Mouse (Mus musculus) kidney, postnatal 0 days (tissue): ENCODE results near the gene Mllt3. TPM values are rescaled to one million over a fixed set of nuclear protein-coding genes. Genes with fewer than 3 reads are reported as not detected.

Source experiments
- ATAC-seq: fragments of 200-750 bp; cut with Nextera tagmentation; replicated peaks from 2 replicates; pipeline ENCODE4 v1.8.0; 2017; ENCODE audit warnings: low read depth, moderate number of reproducible peaks, moderate TSS enrichment, moderate library complexity; ENCODE audit not compliant: low FRiP score
- DNase-seq: peaks from one replicate; pipeline ENCODE4 v3.0.0-alpha.2; 2016; ENCODE audit warnings: low spot score
- H3K27ac ChIP-seq: fragments of 300-500 bp; sonication (generic); 2 replicates; pipeline ENCODE4 v1.5.1; 2014; ENCODE audit warnings: mild to moderate bottlenecking
- H3K27me3 ChIP-seq: fragments of 300-500 bp; sonication (generic); 2 replicates; pipeline ENCODE4 v1.6.1; 2014; ENCODE audit warnings: low read length, mixed read lengths; ENCODE audit not compliant: insufficient read depth
- H3K36me3 ChIP-seq: fragments of 300-500 bp; sonication (generic); 2 replicates; pipeline ENCODE4 v1.6.1; 2014; ENCODE audit warnings: low read length, mixed read lengths; ENCODE audit not compliant: insufficient read depth
- H3K4me1 ChIP-seq: fragments of 300-500 bp; sonication (generic); replicated peaks from 2 replicates; pipeline ENCODE4 v1.6.1; 2014; ENCODE audit warnings: antibody characterized with exemption, low read length, mixed read lengths; ENCODE audit not compliant: insufficient read depth
- H3K4me2 ChIP-seq: fragments of 300-500 bp; sonication (generic); 2 replicates; pipeline ENCODE4 v1.6.1; 2014; ENCODE audit warnings: mild to moderate bottlenecking, low read length, moderate library complexity, mixed read lengths
- H3K4me3 ChIP-seq: fragments of 300-500 bp; sonication (generic); replicated peaks from 2 replicates; pipeline ENCODE4 v1.5.1; 2014; ENCODE audit warnings: low read depth, low read length
- H3K9ac ChIP-seq: fragments of 300-500 bp; sonication (generic); 2 replicates; pipeline ENCODE4 v1.6.1; 2014; ENCODE audit warnings: low read depth, low read length
- H3K9me3 ChIP-seq: fragments of 300-500 bp; sonication (generic); replicated peaks from 2 replicates; pipeline ENCODE4 v1.6.1; 2016; ENCODE audit warnings: low read length, inconsistent platforms, mixed read lengths
- CTCF ChIP-seq: IDR thresholded peaks from 2 replicates; pipeline ENCODE4 v1.5.1; 2016; ENCODE audit warnings: antibody characterized with exemption, low read depth, mild to moderate bottlenecking, moderate library complexity
- WGBS: fragments of 180-500 bp; shearing (Covaris S2); extraction: QIAGEN DNeasy Blood & Tissue Kit; methylation state at CpG from one replicate; pipeline ENCODE4 v1.1.7; 2014; 5-methylcytosine and 5-hydroxymethylcytosine counted together
- polyA plus RNA-seq: library from polyadenylated mRNA; unstranded; fragments of >200 nt; fragmentation: Nextera tagmentation; extraction: Ambion mirVana; gene quantifications from 2 replicates; pipeline ENCODE4 v1.2.1, GENCODE M21; 2015

Gene Mllt3
- polyA plus RNA-seq: 28.7 and 28.9 TPM in 2 replicates

DNA sequence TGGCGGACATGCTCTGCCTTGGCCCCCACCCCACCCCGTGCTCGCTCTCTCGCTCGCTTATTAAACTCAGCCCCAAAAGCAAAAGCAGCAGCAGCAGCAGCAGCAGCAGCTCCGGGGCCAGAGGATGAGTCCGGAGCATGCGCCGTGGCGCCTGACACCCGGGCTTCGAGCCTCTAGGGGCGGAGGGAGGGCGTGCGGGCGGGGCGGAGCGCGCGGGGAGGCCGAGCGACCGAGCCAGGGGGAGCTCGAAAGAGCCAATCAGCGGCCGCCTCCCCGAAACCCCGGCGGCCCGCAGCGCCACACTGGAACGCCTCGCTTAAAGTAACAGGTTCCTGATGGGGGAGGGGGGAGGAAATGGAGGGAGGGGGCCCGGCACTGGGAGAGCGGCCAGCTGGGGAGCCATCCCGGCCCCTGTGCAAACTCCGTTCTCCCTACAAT lies at the start of gene Mllt3:
Mllt3 (minus strand) TSS at position 149 of the 438 bp plus-strand sequence.
- DNase-seq: peak; percentile 97
- H3K27me3 ChIP-seq: no peaks in the 10 kb centered on the region
- no peaks in the 10 kb centered on the region for H3K36me3 ChIP-seq
- peak within 1 kb of the TSS; percentile 87 for H3K27ac ChIP-seq
- peak; percentile 93 for ATAC-seq
- peak within 1 kb of the TSS; percentile 69 for H3K9ac ChIP-seq
- TF ChIP-seq CTCF: peak; percentile 37
- peak within 1 kb of the TSS; percentile 83 for H3K4me3 ChIP-seq
- no peaks in the 10 kb centered on the region for H3K4me1 ChIP-seq
- H3K9me3 ChIP-seq: no peaks in the 10 kb centered on the region
- WGBS: under 1% methylated on average over 35 of the region's 37 CpGs
- peak within 1 kb of the TSS; percentile 91 for H3K4me2 ChIP-seq

DNA sequence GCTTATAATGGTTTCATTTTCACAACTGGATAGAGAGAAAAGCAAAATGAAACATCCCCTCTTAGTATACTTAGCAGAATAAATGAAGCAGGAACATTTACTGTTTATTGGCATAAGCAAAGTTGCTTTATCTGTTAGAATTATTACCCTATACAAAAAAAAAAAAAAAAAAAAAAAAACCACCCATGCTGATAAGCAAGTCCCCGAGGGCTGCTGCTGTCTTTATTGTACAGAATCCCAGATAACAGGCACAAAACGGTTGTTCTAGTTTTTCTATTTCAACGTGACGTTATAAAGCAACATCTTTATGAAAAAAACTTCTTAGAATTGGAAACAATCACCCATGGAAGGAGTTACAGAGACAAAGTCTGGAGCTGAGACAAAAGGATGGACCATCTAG lies 49.2 kb upstream of the Mllt3 start:
- no peaks in the 10 kb centered on the region for H3K4me1 ChIP-seq
- no peak for DNase-seq
- no peaks in the 10 kb centered on the region for H3K36me3 ChIP-seq
- no peaks in the 10 kb centered on the region for H3K27me3 ChIP-seq
- TF ChIP-seq CTCF: no peak
- H3K4me3 ChIP-seq: no peak overlapping the region
- H3K9me3 ChIP-seq: no peaks in the 10 kb centered on the region
- no peak overlapping the region for H3K4me2 ChIP-seq
- ATAC-seq: no peak
- no peak overlapping the region for H3K27ac ChIP-seq
- no peak overlapping the region for H3K9ac ChIP-seq
- 77% methylated on average over 4 of the region's 4 CpGs for WGBS

DNA sequence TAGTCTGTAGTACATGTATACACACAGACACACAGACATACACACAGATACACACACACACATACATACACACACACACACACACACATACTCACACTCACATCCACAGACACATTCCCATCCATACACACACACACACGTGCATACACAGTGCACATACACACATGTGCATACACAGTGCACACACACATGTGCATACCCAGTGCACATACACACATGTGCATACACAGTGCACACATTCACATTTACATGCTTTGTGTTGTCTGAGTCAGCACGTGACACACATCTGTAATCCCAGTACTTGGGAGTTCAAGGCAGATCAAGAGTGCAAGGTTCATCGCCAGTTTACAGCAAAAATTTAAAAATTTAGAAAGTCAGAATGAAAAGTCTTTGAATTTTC lies 48.7 kb upstream of the Mllt3 start:
- H3K4me1 ChIP-seq: no peaks in the 10 kb centered on the region
- H3K27ac ChIP-seq: no peak overlapping the region
- DNase-seq (no peak), ATAC-seq (no peak)
- TF ChIP-seq CTCF: no peak
- no peak overlapping the region for H3K9ac ChIP-seq
- no peak overlapping the region for H3K4me2 ChIP-seq
- H3K9me3 ChIP-seq: no peaks in the 10 kb centered on the region
- H3K4me3 ChIP-seq: no peak overlapping the region
- H3K27me3 ChIP-seq: no peaks in the 10 kb centered on the region
- 89% methylated on average over 3 of the region's 3 CpGs for WGBS
- no peaks in the 10 kb centered on the region for H3K36me3 ChIP-seq

DNA sequence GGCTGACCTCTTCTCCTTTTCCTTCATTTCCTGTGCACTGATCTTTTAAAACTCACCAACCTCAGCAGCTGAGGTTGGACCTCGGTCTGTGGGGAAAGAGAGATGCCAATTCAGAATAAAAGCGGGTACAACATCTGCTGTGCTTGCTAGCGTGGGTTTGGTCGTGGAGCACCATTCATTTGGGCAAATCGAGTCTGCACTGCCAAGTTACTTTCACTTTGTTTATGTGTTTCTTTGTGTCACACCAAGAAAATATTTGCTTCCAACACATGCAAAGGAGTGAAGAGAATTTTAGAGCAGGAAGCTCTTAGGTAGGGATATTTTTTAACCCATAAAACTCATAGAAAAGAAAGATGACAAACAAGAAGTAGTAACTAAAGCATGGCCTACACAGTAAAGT lies 48.3 kb upstream of the Mllt3 start:
- Histone ChIP-seq H3K27me3 (no peaks in the 10 kb centered on the region), H3K27ac (no peak overlapping the region), H3K36me3 (no peaks in the 10 kb centered on the region), H3K4me3 (no peak overlapping the region), H3K4me1 (no peaks in the 10 kb centered on the region), H3K9me3 (no peaks in the 10 kb centered on the region), H3K9ac (no peak overlapping the region), H3K4me2 (no peak overlapping the region)
- 62% methylated on average over 5 of the region's 5 CpGs for WGBS
- ATAC-seq: no peak
- no peak for TF ChIP-seq CTCF
- no peak for DNase-seq

DNA sequence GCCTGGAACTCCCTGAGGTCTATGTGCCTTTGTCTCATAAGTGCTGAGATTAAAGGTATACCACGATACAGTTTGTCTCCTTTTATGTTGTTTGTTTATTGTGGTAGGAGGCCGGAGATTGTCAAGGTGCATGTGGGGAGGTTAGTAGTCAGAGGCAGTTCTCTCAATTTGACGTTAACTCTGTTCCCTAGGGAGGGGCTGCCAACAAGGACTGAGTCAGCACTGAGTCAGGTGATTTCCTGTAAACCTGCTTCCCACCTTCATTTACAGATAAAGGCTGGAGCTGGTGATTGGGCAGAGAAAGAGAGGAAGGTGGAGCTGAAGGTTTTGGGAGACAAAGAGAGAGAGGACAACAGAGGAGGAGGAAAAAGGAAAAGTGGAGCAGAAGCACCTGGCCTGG lies 45.8 kb upstream of the Mllt3 start:
- Histone ChIP-seq H3K36me3 (no peaks in the 10 kb centered on the region), H3K4me3 (no peak overlapping the region), H3K27me3 (no peaks in the 10 kb centered on the region), H3K9me3 (no peaks in the 10 kb centered on the region), H3K4me1 (no peaks in the 10 kb centered on the region), H3K9ac (no peak overlapping the region), H3K27ac (no peak overlapping the region), H3K4me2 (no peak overlapping the region)
- no peak for TF ChIP-seq CTCF
- no peak for ATAC-seq
- WGBS: 58% methylated on average over 3 of the region's 3 CpGs
- no peak for DNase-seq

DNA sequence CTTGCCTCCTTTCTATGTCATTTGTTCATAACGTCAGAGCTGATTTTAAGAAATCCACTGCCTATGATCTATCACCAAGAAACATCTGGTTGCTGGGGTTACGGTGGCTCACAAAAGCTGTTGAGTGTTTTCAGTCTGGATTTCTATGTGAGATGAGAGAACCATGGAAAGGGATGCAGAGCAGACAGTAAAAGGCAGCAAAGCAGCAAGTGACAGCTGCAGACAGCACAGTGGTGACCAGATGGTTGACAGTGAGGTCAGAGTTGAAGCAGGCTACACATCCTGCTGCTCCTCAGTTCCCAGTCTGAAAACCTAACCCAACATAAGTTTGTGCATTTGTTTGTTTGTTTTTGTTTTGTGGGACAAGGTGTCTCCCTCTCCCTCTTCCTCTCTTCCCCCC lies 42.2 kb upstream of the Mllt3 start:
- no peaks in the 10 kb centered on the region for H3K4me1 ChIP-seq
- H3K9me3 ChIP-seq: no peaks in the 10 kb centered on the region
- no peaks in the 10 kb centered on the region for H3K27me3 ChIP-seq
- ATAC-seq (no peak), DNase-seq (no peak)
- no peak for TF ChIP-seq CTCF
- no peak overlapping the region for H3K27ac ChIP-seq
- no peak overlapping the region for H3K9ac ChIP-seq
- H3K36me3 ChIP-seq: no peaks in the 10 kb centered on the region
- WGBS: 72% methylated on average over 2 of the region's 2 CpGs
- no peak overlapping the region for H3K4me3 ChIP-seq
- no peak overlapping the region for H3K4me2 ChIP-seq

DNA sequence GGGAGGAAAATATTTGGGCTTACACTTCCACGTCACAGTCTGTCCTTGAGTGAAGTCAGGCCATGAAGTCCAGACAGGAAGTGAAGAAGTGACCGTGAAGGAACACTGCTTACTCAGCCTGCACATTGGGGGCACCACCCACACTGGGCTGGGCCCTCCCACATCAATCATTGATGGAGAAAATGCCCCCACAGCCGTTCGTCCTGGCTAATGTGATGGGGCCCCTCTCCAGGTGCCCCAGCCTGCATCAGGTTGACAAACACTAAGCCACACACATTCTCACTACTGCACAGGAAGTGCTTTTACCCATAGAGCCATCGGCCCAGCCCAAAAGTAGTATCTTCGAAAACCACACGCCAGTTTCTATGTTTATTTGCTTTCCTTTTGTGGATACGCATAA lies 13.1 kb upstream of the Mllt3 start:
- Histone ChIP-seq H3K4me3 (no peak overlapping the region), H3K36me3 (no peaks in the 10 kb centered on the region), H3K4me2 (no peak overlapping the region), H3K4me1 (no peaks in the 10 kb centered on the region), H3K27me3 (no peaks in the 10 kb centered on the region), H3K9me3 (no peaks in the 10 kb centered on the region), H3K9ac (no peak overlapping the region), H3K27ac (no peak overlapping the region)
- TF ChIP-seq CTCF: no peak
- DNase-seq (no peak), ATAC-seq (no peak)
- 51% methylated on average over 8 of the region's 8 CpGs for WGBS
